Mouse (Mus musculus): ENCODE measurements around the gene Zbed4. TPM values are rescaled to one million over a fixed set of nuclear protein-coding genes. Genes with fewer than 3 reads are reported as not detected.
A peak's percentile ranks its signal among the peaks of the same experiment; 100 is the strongest.
"Not testable (repeated sequence)": the region's sequence is repeated elsewhere in the genome, so short reads cannot be mapped to it uniquely, and the experiment has no call there.

The Zbed4 gene
- polyA plus RNA-seq, 1 experiment from 2014 or later = 23.2 TPM

- DNase-seq (no peak), ATAC-seq (ENCODE audit: insufficient read depth) (no peak)
- Histone ChIP-seq H3K9me3 (ENCODE audit: low read depth, low read length) (no peaks in the 10 kb centered on the region), H3K9ac (peak overlapping the region; percentile 77), H3K27me3 (ENCODE audit: insufficient read depth, low read length) (no peaks in the 10 kb centered on the region), H3K4me3 (ENCODE audit: low read depth, low read length) (peak overlapping the region; percentile 82), H3K4me1 (ENCODE audit: insufficient read depth) (no peaks in the 10 kb centered on the region; the same call in 1 of the 2 replicates), H3K36me3 (ENCODE audit: insufficient read depth) (peaks cover 18% of the 10 kb centered on the region), H3K4me2 (peak overlapping the region; percentile 88), H3K27ac (ENCODE audit: low read depth) (peak overlapping the region; percentile 85)
- under 1% methylated on average over 8 of the region's 8 CpGs for whole genome bisulfite sequencing
- no peak for TF ChIP-seq CTCF (IDR thresholded peaks at IDR 0.05; ENCODE audit: low read depth)
Observed at GRCm38 (mm10) chr15:88752403-88752733, 908 bp downstream of the Zbed4 start.

GRCm38 (mm10) chr15:88754896-88755295 lies 3.4 kb downstream of the Zbed4 start:
- no peaks in the 10 kb centered on the region for H3K9me3 ChIP-seq (ENCODE audit: low read depth, low read length)
- ATAC-seq (ENCODE audit: insufficient read depth) (no peak), DNase-seq (no peak)
- H3K9ac ChIP-seq = no peak overlapping the region
- no peak overlapping the region for H3K4me3 ChIP-seq (ENCODE audit: low read depth, low read length)
- H3K4me2 ChIP-seq = no peak overlapping the region
- no peak for TF ChIP-seq CTCF (IDR thresholded peaks at IDR 0.05; ENCODE audit: low read depth)
- peaks cover 33% of the 10 kb centered on the region for H3K36me3 ChIP-seq (ENCODE audit: insufficient read depth)
- no peak overlapping the region for H3K27ac ChIP-seq (ENCODE audit: low read depth)
- H3K27me3 ChIP-seq (ENCODE audit: insufficient read depth, low read length) = no peaks in the 10 kb centered on the region
- H3K4me1 ChIP-seq (ENCODE audit: insufficient read depth) = peaks cover 4% of the 10 kb centered on the region; the same call in 1 of the 2 replicates
- 64% methylated on average over 2 of the region's 2 CpGs for WGBS

- no peak for ATAC-seq (ENCODE audit: insufficient read depth)
- peaks cover 4% of the 10 kb centered on the region; the same call in 1 of the 2 replicates for H3K4me1 ChIP-seq (ENCODE audit: insufficient read depth)
- H3K9ac ChIP-seq = no peak overlapping the region
- TF ChIP-seq CTCF (IDR thresholded peaks at IDR 0.05; ENCODE audit: low read depth) = no peak
- no peak overlapping the region for H3K27ac ChIP-seq (ENCODE audit: low read depth)
- no peaks in the 10 kb centered on the region for H3K9me3 ChIP-seq (ENCODE audit: low read depth, low read length)
- no peak for DNase-seq
- H3K27me3 ChIP-seq (ENCODE audit: insufficient read depth, low read length) = no peaks in the 10 kb centered on the region
- H3K4me2 ChIP-seq = no peak overlapping the region
- H3K4me3 ChIP-seq (ENCODE audit: low read depth, low read length) = no peak overlapping the region
- peaks cover 39% of the 10 kb centered on the region for H3K36me3 ChIP-seq (ENCODE audit: insufficient read depth)
- 96% methylated on average over 18 of the region's 18 CpGs for WGBS
Observed at GRCm38 (mm10) chr15:88755761-88756160, 4.3 kb downstream of the Zbed4 start.

- Histone ChIP-seq H3K9ac (no peak overlapping the region; the same call in 1 of the 2 replicates), H3K36me3 (ENCODE audit: insufficient read depth) (peaks cover 56% of the 10 kb centered on the region), H3K27ac (ENCODE audit: low read depth) (peak overlapping the region; percentile 72; the same call in 1 of the 2 replicates), H3K4me3 (ENCODE audit: low read depth, low read length) (no peak overlapping the region), H3K4me2 (peak overlapping the region; percentile 22; the same call in 1 of the 2 replicates), H3K27me3 (ENCODE audit: insufficient read depth, low read length) (no peaks in the 10 kb centered on the region), H3K9me3 (ENCODE audit: low read depth, low read length) (no peaks in the 10 kb centered on the region), H3K4me1 (ENCODE audit: insufficient read depth) (peaks cover 4% of the 10 kb centered on the region; the same call in 1 of the 2 replicates)
- ATAC-seq (ENCODE audit: insufficient read depth) (peak; percentile 60; the same call in 1 of the 2 replicates), DNase-seq (peak; percentile 26)
- no peak for TF ChIP-seq CTCF (IDR thresholded peaks at IDR 0.05; ENCODE audit: low read depth)
- 58% methylated on average over 3 of the region's 3 CpGs for whole genome bisulfite sequencing
Observed at GRCm38 (mm10) chr15:88758061-88758460, 6.6 kb downstream of the Zbed4 start.

GRCm38 (mm10) chr15:88761551-88761950 lies 10.1 kb downstream of the Zbed4 start:
- H3K9me3 ChIP-seq (ENCODE audit: low read depth, low read length) = no peaks in the 10 kb centered on the region
- no peak overlapping the region for H3K4me2 ChIP-seq
- no peak for TF ChIP-seq CTCF (IDR thresholded peaks at IDR 0.05; ENCODE audit: low read depth)
- no peak overlapping the region for H3K4me3 ChIP-seq (ENCODE audit: low read depth, low read length)
- no peak overlapping the region for H3K9ac ChIP-seq
- no peaks in the 10 kb centered on the region for H3K27me3 ChIP-seq (ENCODE audit: insufficient read depth, low read length)
- no peak for DNase-seq
- WGBS = 95% methylated on average over 4 of the region's 4 CpGs
- no peak overlapping the region for H3K27ac ChIP-seq (ENCODE audit: low read depth)
- H3K4me1 ChIP-seq (ENCODE audit: insufficient read depth) = peaks cover 4% of the 10 kb centered on the region; the same call in 1 of the 2 replicates
- ATAC-seq (ENCODE audit: insufficient read depth) = no peak
- peaks cover 52% of the 10 kb centered on the region for H3K36me3 ChIP-seq (ENCODE audit: insufficient read depth)

GRCm38 (mm10) chr15:88766139-88766538 lies 14.7 kb downstream of the Zbed4 start:
- H3K4me1 ChIP-seq (ENCODE audit: insufficient read depth); ATAC-seq (ENCODE audit: insufficient read depth); H3K9ac ChIP-seq; H3K27ac ChIP-seq (ENCODE audit: low read depth); H3K4me2 ChIP-seq; H3K27me3 ChIP-seq (ENCODE audit: insufficient read depth, low read length); H3K4me3 ChIP-seq (ENCODE audit: low read depth, low read length); H3K9me3 ChIP-seq (ENCODE audit: low read depth, low read length); DNase-seq: not testable (repeated sequence)
- 98% methylated on average over 2 of the region's 2 CpGs for WGBS
- peaks cover 38% of the 10 kb centered on the region for H3K36me3 ChIP-seq (ENCODE audit: insufficient read depth)

GRCm38 (mm10) chr15:88768537-88768936 lies 17.1 kb downstream of the Zbed4 start:
- WGBS = 64% methylated on average over 1 of the region's 1 CpGs
- no peak for DNase-seq
- no peak for ATAC-seq (ENCODE audit: insufficient read depth)
- no peak overlapping the region for H3K9ac ChIP-seq
- no peak overlapping the region for H3K4me2 ChIP-seq
- no peaks in the 10 kb centered on the region for H3K4me1 ChIP-seq (ENCODE audit: insufficient read depth)
- no peak for TF ChIP-seq CTCF (IDR thresholded peaks at IDR 0.05; ENCODE audit: low read depth)
- H3K27me3 ChIP-seq (ENCODE audit: insufficient read depth, low read length) = no peaks in the 10 kb centered on the region
- no peaks in the 10 kb centered on the region for H3K9me3 ChIP-seq (ENCODE audit: low read depth, low read length)
- no peak overlapping the region for H3K27ac ChIP-seq (ENCODE audit: low read depth)
- peaks cover 33% of the 10 kb centered on the region for H3K36me3 ChIP-seq (ENCODE audit: insufficient read depth)
- no peak overlapping the region for H3K4me3 ChIP-seq (ENCODE audit: low read depth, low read length)

GRCm38 (mm10) chr15:88774630-88775029 lies 23.2 kb downstream of the Zbed4 start:
- not testable (repeated sequence) for DNase-seq; H3K4me1 ChIP-seq (ENCODE audit: insufficient read depth); H3K9ac ChIP-seq; H3K27ac ChIP-seq (ENCODE audit: low read depth); H3K27me3 ChIP-seq (ENCODE audit: insufficient read depth, low read length); H3K4me2 ChIP-seq; ATAC-seq (ENCODE audit: insufficient read depth); H3K9me3 ChIP-seq (ENCODE audit: low read depth, low read length); H3K4me3 ChIP-seq (ENCODE audit: low read depth, low read length)
- H3K36me3 ChIP-seq (ENCODE audit: insufficient read depth) = peaks cover 27% of the 10 kb centered on the region
- WGBS = 83% methylated on average over 5 of the region's 5 CpGs

Data from lung, embryonic 14.5 days (tissue).